Mouse (Mus musculus) C2C12 (cell line): ENCODE data around the gene Zbtb32.

Source experiments
- CTCF ChIP-seq: IDR thresholded peaks from one replicate; pipeline ENCODE4 v1.5.1; 2011; ENCODE audit not compliant: control insufficient read depth, insufficient read depth, insufficient read length
- MAX ChIP-seq: IDR thresholded peaks from one replicate; pipeline ENCODE4 v1.6.1; 2011; ENCODE audit warnings: mild to moderate bottlenecking, control low read depth

DNA sequence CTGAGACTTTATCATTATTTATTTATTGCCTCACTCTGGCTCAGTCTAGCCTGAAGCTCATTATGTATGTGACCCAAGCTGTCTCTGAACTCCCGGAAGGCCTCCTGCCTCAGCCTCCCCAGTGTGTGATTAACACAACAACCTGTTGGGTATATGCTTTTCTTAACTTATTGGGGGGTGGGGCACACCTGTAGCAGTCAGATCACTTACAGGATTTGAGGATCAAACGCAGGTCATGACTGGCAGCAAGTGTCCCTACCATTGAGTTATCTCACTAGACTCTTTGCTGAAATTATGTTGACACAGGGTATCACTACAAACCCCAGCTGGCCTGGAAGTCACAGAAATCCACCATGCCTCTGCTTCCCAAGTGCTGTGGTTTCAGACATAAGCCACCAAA lies 38.4 kb downstream of the Zbtb32 start:
- no peak for TF ChIP-seq CTCF
- TF ChIP-seq MAX: no peak
